Comparison of ENCODE assay signal across 16 mouse cellular contexts in the genomic region with DNA sequence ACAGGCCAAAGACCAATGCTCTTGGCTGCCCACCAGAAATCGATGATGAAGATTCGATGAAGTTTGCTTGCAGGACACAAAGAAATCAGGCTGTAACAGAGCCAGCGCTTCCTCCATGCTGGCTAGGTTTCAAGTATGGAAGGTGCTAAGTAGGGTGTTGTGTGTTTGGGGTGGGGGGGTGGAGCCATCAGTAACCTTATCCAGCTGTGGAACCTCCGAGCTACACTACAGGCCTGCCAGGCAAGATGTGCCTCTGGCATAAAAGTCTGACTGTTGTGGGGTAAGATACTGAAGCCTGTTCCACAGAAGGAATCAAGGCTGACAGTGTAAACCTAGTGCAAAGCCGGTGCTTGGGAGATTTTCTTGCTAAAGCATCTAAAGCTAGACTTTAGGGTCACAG.
"Had no signal": no experiment of that assay in that cellular context is flagged by ENCODE, and none has a peak within 500 bp of the region (broad histone marks: within the 10 kb centered on the region; RNA-seq: fewer than 3 reads in every experiment).

No protein-coding gene starts in this region.

- H3K36me3 ChIP-seq: hindbrain, embryonic 15.5 days; limb, embryonic 15.5 days; midbrain, embryonic 12.5 days; neural tube, embryonic 13.5 days had no signal

- H3K9me3 ChIP-seq: hindbrain, embryonic 15.5 days; limb, embryonic 15.5 days; midbrain, embryonic 12.5 days; neural tube, embryonic 13.5 days had no signal

- H3K4me1 ChIP-seq: hindbrain, embryonic 15.5 days had no signal

- H3K27ac ChIP-seq: hindbrain, embryonic 15.5 days; kidney, postnatal 0 days; limb, embryonic 15.5 days; liver, embryonic 14.5 days; midbrain, embryonic 12.5 days; neural tube, embryonic 13.5 days had no signal

- H3K9ac ChIP-seq: hindbrain, embryonic 15.5 days; limb, embryonic 15.5 days; liver, embryonic 14.5 days; midbrain, embryonic 12.5 days; neural tube, embryonic 13.5 days had no signal

- H3K4me2 ChIP-seq: hindbrain, embryonic 15.5 days; limb, embryonic 15.5 days; midbrain, embryonic 12.5 days; neural tube, embryonic 13.5 days had no signal

- H3K27me3 ChIP-seq: hindbrain, embryonic 15.5 days; limb, embryonic 15.5 days; neural tube, embryonic 13.5 days had no signal

- DNase-seq: kidney, adult 9 months; kidney, postnatal 36 days; left cerebral cortex, postnatal 4 days; lung, adult 2 months; retina, postnatal 1 day; right cerebral cortex, postnatal 4 days; spleen, adult 18-20 months; thymus, postnatal 36 days had no signal

- H3K4me3 ChIP-seq: hindbrain, embryonic 15.5 days; limb, embryonic 15.5 days; midbrain, embryonic 12.5 days; neural tube, embryonic 13.5 days had no signal

- ATAC-seq: intestine, embryonic 16.5 days; midbrain, embryonic 16.5 days had no signal
